Comparison of ENCODE assay signal across 13 mouse cellular contexts in genomic region chr15:50361334-50361733, GRCm38 (mm10).
A peak's percentile ranks its signal among the peaks of the same experiment; 100 is the strongest.
DNase-seq lines count a peak whose midpoint lies in the region; ATAC-seq and TF ChIP-seq lines count a peak whose summit lies in the region.
"Had no signal": no experiment of that assay in that cellular context is flagged by ENCODE, and none has a peak within 500 bp of the region (broad histone marks: within the 10 kb centered on the region; RNA-seq: fewer than 3 reads in every experiment).

No protein-coding gene starts in this region.

- intact Hi-C loops in heart, adult 2 months (cut with DNase I): no loop called here

- TF ChIP-seq POLR2A in heart, adult 2 months (IDR thresholded peaks at IDR 0.05; ENCODE audit: insufficient read depth, low read depth, low read length): no peak
- TF ChIP-seq POLR2A in MEL (IDR thresholded peaks at IDR 0.05; ENCODE audit: control insufficient read depth in 1 of 2, insufficient read depth in 1 of 2, low read depth in 1 of 2, low read length in 2 of 2, poor library complexity in 1 of 2): no peak

- H3K4me1 ChIP-seq in heart, adult 2 months (ENCODE audit: control insufficient read depth, insufficient read depth, low read length): no peaks in the 10 kb centered on the region; the same call in none of the 2 replicates
- peaks cover 5 to 6% of the 10 kb centered on the region in 2 experiments for H3K4me1 ChIP-seq in MEL (ENCODE audit: control insufficient read depth in 1 of 2, insufficient read depth in 2 of 2, low read length in 2 of 2)
- H3K4me1 ChIP-seq in liver, embryonic 11.5 days (replicated peaks; ENCODE audit: control insufficient read depth, insufficient read depth, low read length): no peaks in the 10 kb centered on the region
- H3K4me1 ChIP-seq: hindbrain, embryonic 13.5 days; kidney, embryonic 15.5 days; limb, embryonic 15.5 days had no signal

- no peak for TF ChIP-seq CTCF in heart, adult 2 months (IDR thresholded peaks at IDR 0.05)
- TF ChIP-seq CTCF in MEL (IDR thresholded peaks at IDR 0.05 in 2 of 3, conservative IDR thresholded peaks at IDR 0.05 in 1 of 3; ENCODE audit: control insufficient read depth in 1 of 3, insufficient read depth in 1 of 3, low read depth in 2 of 3, low read length in 3 of 3, poor library complexity in 1 of 3, severe bottlenecking in 1 of 3): no peak

- H3K4me3 ChIP-seq in heart, adult 2 months: no peak overlapping the region
- H3K4me3 ChIP-seq in MEL (ENCODE audit: control insufficient read depth in 1 of 2, insufficient read depth in 1 of 2, low read depth in 2 of 2, low read length in 2 of 2): no peak overlapping the region
- H3K4me3 ChIP-seq in liver, embryonic 11.5 days (ENCODE audit: low read depth, low read length): no peak overlapping the region
- H3K4me3 ChIP-seq: hindbrain, embryonic 13.5 days; kidney, embryonic 15.5 days; limb, embryonic 15.5 days had no signal

- ATAC-seq in liver, embryonic 11.5 days (replicated peaks; ENCODE audit: low FRiP score): 0 out of 2 replicates have a peak, but pooled peaks have one; percentile 53
- peak; percentile 51; the same call in 1 of the 2 replicates for ATAC-seq in neutrophil, adult 5-6 weeks (ENCODE audit: extremely low read depth, insufficient number of reproducible peaks, low FRiP score, poor library complexity, severe bottlenecking)
- ATAC-seq in cerebellum, adult (ENCODE audit: insufficient number of reproducible peaks, low FRiP score, low TSS enrichment): no peak

- no peak for TF ChIP-seq RAD21 in MEL (IDR thresholded peaks at IDR 0.05; ENCODE audit: low read depth, low read length)

- H3K27ac ChIP-seq in heart, adult 2 months: no peak overlapping the region
- no peak overlapping the region for H3K27ac ChIP-seq in MEL (ENCODE audit: control insufficient read depth, low read depth, low read length)
- H3K27ac ChIP-seq in liver, embryonic 11.5 days (ENCODE audit: low read depth, low read length): no peak overlapping the region
- H3K27ac ChIP-seq: hindbrain, embryonic 13.5 days; kidney, embryonic 15.5 days; limb, embryonic 15.5 days had no signal

- no peaks in the 10 kb centered on the region for H3K79me2 ChIP-seq in heart, adult 2 months (replicated peaks; ENCODE audit: control insufficient read depth, insufficient read depth, low read length)
- H3K79me2 ChIP-seq in MEL (ENCODE audit: control insufficient read depth, insufficient read depth, low read length, poor library complexity): no peaks in the 10 kb centered on the region

- H3K4me2 ChIP-seq in liver, embryonic 11.5 days: peak overlapping the region; percentile 43; the same call in 1 of the 2 replicates
- H3K4me2 ChIP-seq: hindbrain, embryonic 13.5 days; kidney, embryonic 15.5 days; limb, embryonic 15.5 days had no signal

- WGBS in heart, adult 2 months: 77% methylated on average over 8 of the region's 8 CpGs
- 53% methylated on average over 8 of the region's 8 CpGs for WGBS in liver, embryonic 11.5 days

- no peaks in the 10 kb centered on the region for H3K27me3 ChIP-seq in heart, adult 2 months (ENCODE audit: control insufficient read depth, insufficient read depth, low read length)
- no peaks in the 10 kb centered on the region for H3K27me3 ChIP-seq in MEL (ENCODE audit: control insufficient read depth in 1 of 2, insufficient read depth in 2 of 2, low read length in 2 of 2)
- H3K27me3 ChIP-seq in liver, embryonic 11.5 days (replicated peaks; ENCODE audit: control insufficient read depth, insufficient read depth, low read length): no peaks in the 10 kb centered on the region
- H3K27me3 ChIP-seq: hindbrain, embryonic 13.5 days; kidney, embryonic 15.5 days; limb, embryonic 15.5 days had no signal

- no peaks in the 10 kb centered on the region for H3K36me3 ChIP-seq in heart, adult 2 months (ENCODE audit: control insufficient read depth, insufficient read depth, low read length)
- H3K36me3 ChIP-seq in MEL (ENCODE audit: control insufficient read depth in 1 of 2, insufficient read depth in 2 of 2, low read length in 2 of 2): peaks cover 0 to 7% of the 10 kb centered on the region in 2 experiments; a peak in 2 of 4 replicates
- H3K36me3 ChIP-seq in liver, embryonic 11.5 days (ENCODE audit: control insufficient read depth, insufficient read depth, low read length): no peaks in the 10 kb centered on the region
- H3K36me3 ChIP-seq: hindbrain, embryonic 13.5 days; kidney, embryonic 15.5 days; limb, embryonic 15.5 days had no signal

- no peak overlapping the region for H3K9ac ChIP-seq in heart, adult 2 months (ENCODE audit: low read depth, low read length)
- H3K9ac ChIP-seq in MEL (ENCODE audit: control insufficient read depth, low read depth, low read length, poor library complexity, severe bottlenecking): no peak overlapping the region
- no peak overlapping the region for H3K9ac ChIP-seq in liver, embryonic 11.5 days (ENCODE audit: low read depth, low read length)
- H3K9ac ChIP-seq: hindbrain, embryonic 13.5 days; kidney, embryonic 15.5 days; limb, embryonic 15.5 days had no signal

- peak; percentile 86 for DNase-seq in heart, adult 11 months
- DNase-seq in heart, adult 2 months: no peak
- peak; percentile 25 for DNase-seq in MEL (ENCODE audit: low read depth, low spot score)
- DNase-seq in liver, embryonic 11.5 days (ENCODE audit: low spot score): no peak
- no peak for DNase-seq in urinary bladder, postnatal 4 days (ENCODE audit: low spot score in 2 of 2)
- DNase-seq in retina, embryonic 14.5 days (ENCODE audit: low spot score): no peak
- DNase-seq: embryo, embryonic 11 days; layer of hippocampus, postnatal 36 days had no signal

- no peak for TF ChIP-seq EP300 in heart, adult 2 months (IDR thresholded peaks at IDR 0.05; ENCODE audit: insufficient read depth, low read depth, low read length)
- no peak for TF ChIP-seq EP300 in MEL (IDR thresholded peaks at IDR 0.05; ENCODE audit: low read depth in 1 of 2, low read length in 2 of 2)

- no peaks in the 10 kb centered on the region for H3K9me3 ChIP-seq in MEL (replicated peaks; ENCODE audit: insufficient read depth, low read length)
- H3K9me3 ChIP-seq in liver, embryonic 11.5 days (ENCODE audit: control insufficient read depth, low read length): no peaks in the 10 kb centered on the region
- H3K9me3 ChIP-seq: hindbrain, embryonic 13.5 days; kidney, embryonic 15.5 days; limb, embryonic 15.5 days had no signal

TF ChIP-seq in MEL, 35 proteins besides CTCF, POLR2A, EP300 and RAD21:
- TF ChIP-seq GABPA (IDR thresholded peaks at IDR 0.05; ENCODE audit: low read depth, low read length) (no peak), USF2 (IDR thresholded peaks at IDR 0.05; ENCODE audit: borderline replicate concordance in 1 of 2, insufficient read depth in 1 of 2, low read depth in 1 of 2, low read length in 2 of 2) (no peak), MEF2A (IDR thresholded peaks at IDR 0.05; ENCODE audit: extremely low read depth, insufficient replicate concordance, low read depth, low read length, poor library complexity, severe bottlenecking) (no peak), ZC3H11A (IDR thresholded peaks at IDR 0.05; ENCODE audit: low read depth, low read length) (no peak), TAL1 (IDR thresholded peaks at IDR 0.05; ENCODE audit: low read length) (no peak), ETS1 (IDR thresholded peaks at IDR 0.05; ENCODE audit: low read depth, low read length) (no peak), BHLHE40 (IDR thresholded peaks at IDR 0.05; ENCODE audit: borderline replicate concordance, low read depth, low read length) (no peak), TBP (IDR thresholded peaks at IDR 0.05; ENCODE audit: low read depth, low read length) (no peak)

Comparison
In these comparisons a context has a peak if more than half of its experiments do, and no peak if none do; other contexts are left out.
1. DNase-seq: peak in heart, adult 11 months (single experiment) and MEL (single experiment); none in heart, adult 2 months (0 of 2), liver, embryonic 11.5 days (single experiment), urinary bladder, postnatal 4 days (0 of 2) and retina, embryonic 14.5 days (single experiment).